Mouse (Mus musculus) forebrain, embryonic 15.5 days (tissue): ENCODE measurements around the gene Dnajc5g. TPM values are rescaled to one million over a fixed set of nuclear protein-coding genes. Genes with fewer than 3 reads are reported as not detected.

Source experiments
- ATAC-seq: fragments of 200-750 bp; cut with Nextera tagmentation; replicated peaks from 2 replicates; pipeline ENCODE4 v1.8.0; 2017; ENCODE audit warnings: mild to moderate bottlenecking, moderate TSS enrichment, moderate library complexity
- H3K27ac ChIP-seq: fragments of 300-500 bp; sonication (generic); replicated peaks from 2 replicates; pipeline ENCODE4 v1.5.1; 2015; ENCODE audit warnings: mild to moderate bottlenecking, inconsistent platforms
- H3K27me3 ChIP-seq: fragments of 300-500 bp; sonication (generic); 2 replicates; pipeline ENCODE4 v1.6.1; 2015; ENCODE audit warnings: inconsistent platforms
- H3K36me3 ChIP-seq: fragments of 300-500 bp; sonication (generic); 2 replicates; pipeline ENCODE4 v1.6.1; 2015; ENCODE audit warnings: mild to moderate bottlenecking, inconsistent platforms
- H3K4me1 ChIP-seq: fragments of 300-500 bp; sonication (generic); 2 replicates; pipeline ENCODE4 v1.6.1; 2015; ENCODE audit warnings: inconsistent platforms
- H3K4me2 ChIP-seq: fragments of 300-500 bp; sonication (generic); replicated peaks from 2 replicates; pipeline ENCODE4 v1.6.1; 2015; ENCODE audit warnings: mild to moderate bottlenecking, inconsistent platforms
- H3K4me3 ChIP-seq: fragments of 300-500 bp; sonication (generic); 2 replicates; pipeline ENCODE4 v1.5.1; 2015; ENCODE audit warnings: mild to moderate bottlenecking, inconsistent platforms
- H3K9ac ChIP-seq: fragments of 300-500 bp; sonication (generic); replicated peaks from 2 replicates; pipeline ENCODE4 v1.6.1; 2015; ENCODE audit warnings: mild to moderate bottlenecking, inconsistent platforms
- H3K9me3 ChIP-seq: fragments of 300-500 bp; sonication (generic); 2 replicates; pipeline ENCODE4 v1.6.1; 2016; ENCODE audit warnings: inconsistent platforms
- WGBS: fragments of 180-500 bp; shearing (Covaris S2); methylation state at CpG from one replicate; pipeline ENCODE4 v1.1.7; 2015; ENCODE audit warnings: mixed read lengths; 5-methylcytosine and 5-hydroxymethylcytosine counted together
- polyA plus RNA-seq: library from polyadenylated mRNA; unstranded; fragments of >200 nt; fragmentation: Nextera tagmentation; extraction: Ambion mirVana; gene quantifications from 2 replicates; pipeline ENCODE4 v1.2.1, GENCODE M21; 2015

Dnajc5g gene
- not detected in 2 replicates for polyA plus RNA-seq

- Histone ChIP-seq H3K36me3 (no peaks in the 10 kb centered on the region), H3K27me3 (no peaks in the 10 kb centered on the region), H3K4me2 (no peak within 1 kb of the TSS), H3K4me3 (no peak within 1 kb of the TSS), H3K27ac (no peak within 1 kb of the TSS), H3K9ac (no peak within 1 kb of the TSS), H3K4me1 (no peaks in the 10 kb centered on the region), H3K9me3 (no peaks in the 10 kb centered on the region)
- 89% methylated on average over 9 of the region's 9 CpGs for WGBS
- no peak for ATAC-seq
Measured at GRCm38 (mm10) chr5:31105814-31106335, at the start of gene Dnajc5g. TSS of gene Dnajc5g (plus strand) at chr5:31106285.

- 95% methylated on average over 3 of the region's 3 CpGs for WGBS
- H3K9me3 ChIP-seq: no peaks in the 10 kb centered on the region
- ATAC-seq: no peak
- no peak overlapping the region for H3K4me2 ChIP-seq
- H3K4me1 ChIP-seq: no peaks in the 10 kb centered on the region
- peaks cover 88% of the 10 kb centered on the region for H3K36me3 ChIP-seq
- H3K9ac ChIP-seq: no peak overlapping the region
- H3K27ac ChIP-seq: no peak overlapping the region
- H3K4me3 ChIP-seq: no peak overlapping the region
- H3K27me3 ChIP-seq: no peaks in the 10 kb centered on the region
Measured at GRCm38 (mm10) chr5:31069810-31070209, 36.3 kb upstream of the Dnajc5g start.

GRCm38 (mm10) chr5:31071059-31071458 lies 35.0 kb upstream of the Dnajc5g start:
- Histone ChIP-seq H3K4me2 (no peak overlapping the region), H3K27me3 (no peaks in the 10 kb centered on the region), H3K4me3 (no peak overlapping the region), H3K9ac (no peak overlapping the region), H3K9me3 (no peaks in the 10 kb centered on the region), H3K27ac (no peak overlapping the region), H3K36me3 (peaks cover 94% of the 10 kb centered on the region), H3K4me1 (no peaks in the 10 kb centered on the region)
- ATAC-seq: no peak
- 87% methylated on average over 2 of the region's 2 CpGs for WGBS

- no peak for ATAC-seq
- Histone ChIP-seq H3K9ac (no peak overlapping the region), H3K27ac (no peak overlapping the region), H3K4me1 (no peaks in the 10 kb centered on the region), H3K9me3 (no peaks in the 10 kb centered on the region), H3K27me3 (no peaks in the 10 kb centered on the region), H3K4me2 (no peak overlapping the region), H3K36me3 (peaks cover 93% of the 10 kb centered on the region), H3K4me3 (no peak overlapping the region)
- WGBS: 92% methylated on average over 11 of the region's 11 CpGs
Measured at GRCm38 (mm10) chr5:31071821-31072220, 34.3 kb upstream of the Dnajc5g start.

- ATAC-seq: no peak
- no peaks in the 10 kb centered on the region for H3K4me1 ChIP-seq
- no peak overlapping the region for H3K4me3 ChIP-seq
- no peak overlapping the region for H3K27ac ChIP-seq
- peaks cover 92% of the 10 kb centered on the region for H3K36me3 ChIP-seq
- no peak overlapping the region for H3K9ac ChIP-seq
- 93% methylated on average over 12 of the region's 12 CpGs for WGBS
- no peaks in the 10 kb centered on the region for H3K9me3 ChIP-seq
- no peak overlapping the region for H3K4me2 ChIP-seq
- no peaks in the 10 kb centered on the region for H3K27me3 ChIP-seq
Measured at GRCm38 (mm10) chr5:31073176-31073575, 32.9 kb upstream of the Dnajc5g start.

- Histone ChIP-seq H3K4me1 (no peaks in the 10 kb centered on the region), H3K4me3 (no peak overlapping the region), H3K9ac (no peak overlapping the region), H3K27me3 (no peaks in the 10 kb centered on the region), H3K9me3 (no peaks in the 10 kb centered on the region), H3K4me2 (no peak overlapping the region), H3K27ac (no peak overlapping the region), H3K36me3 (peaks cover 62% of the 10 kb centered on the region)
- WGBS: 92% methylated on average over 13 of the region's 13 CpGs
- ATAC-seq: no peak
Measured at GRCm38 (mm10) chr5:31076346-31076745, 29.7 kb upstream of the Dnajc5g start.

GRCm38 (mm10) chr5:31080059-31080794 lies 25.9 kb upstream of the Dnajc5g start:
- H3K4me2 ChIP-seq: no peak overlapping the region
- no peak overlapping the region for H3K4me3 ChIP-seq
- H3K9ac ChIP-seq: no peak overlapping the region
- no peaks in the 10 kb centered on the region for H3K9me3 ChIP-seq
- 79% methylated on average over 13 of the region's 13 CpGs for WGBS
- ATAC-seq: no peak
- H3K27me3 ChIP-seq: no peaks in the 10 kb centered on the region
- peaks cover 26% of the 10 kb centered on the region for H3K36me3 ChIP-seq
- no peak overlapping the region for H3K27ac ChIP-seq
- H3K4me1 ChIP-seq: no peaks in the 10 kb centered on the region; the same call in 1 of the 2 replicates

GRCm38 (mm10) chr5:31080795-31081164 lies 25.3 kb upstream of the Dnajc5g start:
- Histone ChIP-seq H3K4me3 (no peak overlapping the region), H3K27ac (no peak overlapping the region), H3K4me2 (no peak overlapping the region), H3K27me3 (no peaks in the 10 kb centered on the region), H3K9me3 (no peaks in the 10 kb centered on the region), H3K36me3 (peaks cover 21% of the 10 kb centered on the region), H3K9ac (no peak overlapping the region), H3K4me1 (no peaks in the 10 kb centered on the region; the same call in 1 of the 2 replicates)
- no peak for ATAC-seq
- 78% methylated on average over 3 of the region's 3 CpGs for WGBS

- no peak for ATAC-seq
- Histone ChIP-seq H3K27me3 (no peaks in the 10 kb centered on the region), H3K4me3 (no peak overlapping the region), H3K27ac (no peak overlapping the region), H3K9ac (no peak overlapping the region), H3K36me3 (peaks cover 15% of the 10 kb centered on the region), H3K9me3 (no peaks in the 10 kb centered on the region), H3K4me1 (no peaks in the 10 kb centered on the region; the same call in 1 of the 2 replicates), H3K4me2 (no peak overlapping the region)
- WGBS: 72% methylated on average over 3 of the region's 3 CpGs
Measured at GRCm38 (mm10) chr5:31081386-31081785, 24.7 kb upstream of the Dnajc5g start.

- no peaks in the 10 kb centered on the region; the same call in 1 of the 2 replicates for H3K4me1 ChIP-seq
- ATAC-seq: peak; percentile 47; the same call in 1 of the 2 replicates
- no peaks in the 10 kb centered on the region for H3K9me3 ChIP-seq
- no peak overlapping the region for H3K4me3 ChIP-seq
- no peak overlapping the region for H3K4me2 ChIP-seq
- H3K27ac ChIP-seq: no peak overlapping the region
- H3K27me3 ChIP-seq: no peaks in the 10 kb centered on the region
- 14% methylated on average over 5 of the region's 5 CpGs for WGBS
- H3K9ac ChIP-seq: no peak overlapping the region
- peaks cover 8% of the 10 kb centered on the region for H3K36me3 ChIP-seq
Measured at GRCm38 (mm10) chr5:31082355-31082754, 23.7 kb upstream of the Dnajc5g start.

GRCm38 (mm10) chr5:31082935-31083625 lies 23.0 kb upstream of the Dnajc5g start:
- Histone ChIP-seq H3K27ac (no peak overlapping the region), H3K27me3 (no peaks in the 10 kb centered on the region), H3K9me3 (no peaks in the 10 kb centered on the region), H3K36me3 (peaks cover 2% of the 10 kb centered on the region), H3K4me3 (no peak overlapping the region), H3K9ac (no peak overlapping the region), H3K4me2 (no peak overlapping the region), H3K4me1 (no peaks in the 10 kb centered on the region; the same call in 1 of the 2 replicates)
- 38% methylated on average over 12 of the region's 12 CpGs for WGBS
- ATAC-seq: 0 out of 2 replicates have a peak, but pooled peaks have one; percentile 12

- no peaks in the 10 kb centered on the region; the same call in 1 of the 2 replicates for H3K4me1 ChIP-seq
- no peak overlapping the region for H3K27ac ChIP-seq
- H3K9ac ChIP-seq: no peak overlapping the region
- no peaks in the 10 kb centered on the region for H3K27me3 ChIP-seq
- no peaks in the 10 kb centered on the region for H3K9me3 ChIP-seq
- 0 out of 2 replicates have a peak, but pooled peaks have one; percentile 23 for ATAC-seq
- H3K36me3 ChIP-seq: no peaks in the 10 kb centered on the region; the same call in 1 of the 2 replicates
- 1% methylated on average over 8 of the region's 8 CpGs for WGBS
- no peak overlapping the region for H3K4me3 ChIP-seq
- no peak overlapping the region for H3K4me2 ChIP-seq
Measured at GRCm38 (mm10) chr5:31083949-31084348, 22.1 kb upstream of the Dnajc5g start.
